Mouse (Mus musculus): ENCODE data around the gene Tor2a. TPM values are rescaled to one million over a fixed set of nuclear protein-coding genes. Genes with fewer than 3 reads are reported as not detected.

The Tor2a gene
- polyA plus RNA-seq, 1 experiment from 2014 or later, result 24.7 TPM

GRCm38 (mm10) chr2:32744272-32744982, 12.6 kb upstream of the Tor2a start:
- H3K4me1 ChIP-seq (replicated peaks), result peaks cover 6% of the 10 kb centered on the region
- H3K4me3 ChIP-seq (replicated peaks), result no peak overlapping the region
- H3K36me3 ChIP-seq (replicated peaks), result 0 out of 2 replicates have a peak, but pooled peaks cover 2% of the 10 kb centered on the region
- no peak for ATAC-seq (ENCODE audit: insufficient read depth)
- no peaks in the 10 kb centered on the region for H3K9me3 ChIP-seq (replicated peaks)
- H3K27me3 ChIP-seq, result peaks cover 21% of the 10 kb centered on the region
- 62% methylated on average over 15 of the region's 15 CpGs for WGBS (ENCODE audit: insufficient replicate concordance)
- no peak overlapping the region for H3K27ac ChIP-seq (replicated peaks)
- no peak overlapping the region for H3K9ac ChIP-seq
- no peak overlapping the region for H3K4me2 ChIP-seq

- no peaks in the 10 kb centered on the region for H3K9me3 ChIP-seq (replicated peaks)
- ATAC-seq (ENCODE audit: insufficient read depth), result no peak
- H3K27ac ChIP-seq (replicated peaks), result no peak overlapping the region
- H3K4me3 ChIP-seq (replicated peaks), result no peak overlapping the region
- no peak overlapping the region for H3K4me2 ChIP-seq
- 0 out of 2 replicates have a peak, but pooled peaks cover 2% of the 10 kb centered on the region for H3K36me3 ChIP-seq (replicated peaks)
- H3K9ac ChIP-seq, result no peak overlapping the region
- WGBS (ENCODE audit: insufficient replicate concordance), result 80% methylated on average over 16 of the region's 16 CpGs
- H3K27me3 ChIP-seq, result no peaks in the 10 kb centered on the region
- H3K4me1 ChIP-seq (replicated peaks), result peaks cover 5% of the 10 kb centered on the region; the same call in 1 of the 2 replicates
These were observed 8.0 kb upstream of the Tor2a start for GRCm38 (mm10) chr2:32749082-32749481.

- H3K9me3 ChIP-seq (replicated peaks), result no peaks in the 10 kb centered on the region
- H3K27ac ChIP-seq (replicated peaks), result no peak overlapping the region
- no peak overlapping the region for H3K9ac ChIP-seq
- no peak overlapping the region for H3K4me3 ChIP-seq (replicated peaks)
- WGBS (ENCODE audit: insufficient replicate concordance), result 66% methylated on average over 7 of the region's 7 CpGs
- no peaks in the 10 kb centered on the region for H3K27me3 ChIP-seq
- 0 out of 2 replicates have a peak, but pooled peaks cover 7% of the 10 kb centered on the region for H3K36me3 ChIP-seq (replicated peaks)
- H3K4me2 ChIP-seq, result no peak overlapping the region
- peaks cover 5% of the 10 kb centered on the region; the same call in 1 of the 2 replicates for H3K4me1 ChIP-seq (replicated peaks)
- ATAC-seq (ENCODE audit: insufficient read depth), result no peak
These were observed 6.8 kb upstream of the Tor2a start for GRCm38 (mm10) chr2:32750199-32750598.

DNA sequence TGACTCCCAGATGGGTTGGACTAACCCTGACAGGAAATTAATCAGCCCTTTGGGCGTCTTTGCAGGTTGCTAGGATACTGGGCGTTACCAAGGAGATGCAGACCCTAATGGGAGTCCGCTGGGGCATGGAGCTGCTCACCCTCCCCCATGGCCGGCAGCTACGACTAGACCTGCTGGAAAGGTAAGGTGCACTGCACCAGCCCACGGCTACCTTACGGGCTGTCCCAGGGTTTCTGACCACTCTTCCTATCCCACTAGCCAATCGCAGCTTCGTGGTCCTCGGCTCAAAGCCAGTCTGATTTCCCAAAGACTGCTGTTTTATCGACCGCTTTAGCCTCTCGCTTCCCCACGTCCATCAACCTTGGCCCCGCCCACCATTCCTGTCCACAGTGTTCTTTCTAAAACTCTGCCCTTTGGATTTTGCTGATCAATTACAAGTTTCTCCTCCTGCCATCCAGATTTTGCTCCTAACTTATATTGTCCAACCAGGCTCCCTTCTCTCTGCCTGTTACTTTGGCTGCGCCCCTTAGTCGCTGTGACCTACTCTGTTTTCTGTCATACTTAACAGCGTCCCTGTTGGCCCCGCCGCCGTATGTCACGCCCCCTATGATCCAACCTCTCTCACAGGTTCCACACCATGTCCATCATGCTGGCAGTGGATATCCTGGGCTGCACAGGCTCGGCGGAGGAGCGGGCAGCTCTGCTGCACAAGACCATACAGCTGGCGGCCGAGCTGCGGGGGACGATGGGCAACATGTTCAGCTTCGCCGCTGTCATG, 6.0 kb upstream of the Tor2a start:
- Histone ChIP-seq H3K9me3 (replicated peaks) (no peaks in the 10 kb centered on the region), H3K27me3 (no peaks in the 10 kb centered on the region), H3K36me3 (replicated peaks) (0 out of 2 replicates have a peak, but pooled peaks cover 5% of the 10 kb centered on the region), H3K4me2 (peak overlapping the region; percentile 41), H3K27ac (replicated peaks) (peak overlapping the region; percentile 48; the same call in 1 of the 2 replicates), H3K4me1 (replicated peaks) (peaks cover 5% of the 10 kb centered on the region; the same call in 1 of the 2 replicates), H3K9ac (no peak overlapping the region), H3K4me3 (replicated peaks) (peak overlapping the region; percentile 34)
- ATAC-seq (ENCODE audit: insufficient read depth), result peak; percentile 69
- WGBS (ENCODE audit: insufficient replicate concordance), result 66% methylated on average over 31 of the region's 31 CpGs

GRCm38 (mm10) chr2:32751665-32752033, 5.4 kb upstream of the Tor2a start:
- 54% methylated on average over 10 of the region's 10 CpGs for WGBS (ENCODE audit: insufficient replicate concordance)
- peak overlapping the region; percentile 34 for H3K4me3 ChIP-seq (replicated peaks)
- H3K9me3 ChIP-seq (replicated peaks), result no peaks in the 10 kb centered on the region
- H3K27ac ChIP-seq (replicated peaks), result peak overlapping the region; percentile 48; the same call in 1 of the 2 replicates
- 0 out of 2 replicates have a peak, but pooled peaks cover 5% of the 10 kb centered on the region for H3K36me3 ChIP-seq (replicated peaks)
- peak overlapping the region; percentile 41; the same call in 1 of the 2 replicates for H3K4me2 ChIP-seq
- H3K4me1 ChIP-seq (replicated peaks), result peaks cover 6% of the 10 kb centered on the region
- H3K27me3 ChIP-seq, result no peaks in the 10 kb centered on the region
- no peak for ATAC-seq (ENCODE audit: insufficient read depth)
- no peak overlapping the region for H3K9ac ChIP-seq

GRCm38 (mm10) chr2:32752181-32752580, 4.9 kb upstream of the Tor2a start:
- 0 out of 2 replicates have a peak, but pooled peaks cover 5% of the 10 kb centered on the region for H3K36me3 ChIP-seq (replicated peaks)
- no peak overlapping the region for H3K27ac ChIP-seq (replicated peaks)
- no peaks in the 10 kb centered on the region for H3K27me3 ChIP-seq
- H3K9me3 ChIP-seq (replicated peaks), result no peaks in the 10 kb centered on the region
- WGBS (ENCODE audit: insufficient replicate concordance), result 67% methylated on average over 10 of the region's 10 CpGs
- no peak; the same call in 1 of the 2 replicates for ATAC-seq (ENCODE audit: insufficient read depth)
- H3K4me2 ChIP-seq, result peak overlapping the region; percentile 41; the same call in 1 of the 2 replicates
- peaks cover 9% of the 10 kb centered on the region for H3K4me1 ChIP-seq (replicated peaks)
- no peak overlapping the region for H3K9ac ChIP-seq
- no peak overlapping the region for H3K4me3 ChIP-seq (replicated peaks)

- no peaks in the 10 kb centered on the region for H3K27me3 ChIP-seq
- no peak for ATAC-seq (ENCODE audit: insufficient read depth)
- H3K9me3 ChIP-seq (replicated peaks), result no peaks in the 10 kb centered on the region
- peaks cover 18% of the 10 kb centered on the region for H3K4me1 ChIP-seq (replicated peaks)
- H3K4me3 ChIP-seq (replicated peaks), result peak overlapping the region; percentile 71
- 36% methylated on average over 6 of the region's 6 CpGs for WGBS (ENCODE audit: insufficient replicate concordance)
- peaks cover 20% of the 10 kb centered on the region for H3K36me3 ChIP-seq (replicated peaks)
- H3K27ac ChIP-seq (replicated peaks), result no peak overlapping the region
- H3K9ac ChIP-seq, result no peak overlapping the region
- H3K4me2 ChIP-seq, result peak overlapping the region; percentile 96
These were observed 369 bp upstream of the Tor2a start for GRCm38 (mm10) chr2:32756674-32757055.

DNA sequence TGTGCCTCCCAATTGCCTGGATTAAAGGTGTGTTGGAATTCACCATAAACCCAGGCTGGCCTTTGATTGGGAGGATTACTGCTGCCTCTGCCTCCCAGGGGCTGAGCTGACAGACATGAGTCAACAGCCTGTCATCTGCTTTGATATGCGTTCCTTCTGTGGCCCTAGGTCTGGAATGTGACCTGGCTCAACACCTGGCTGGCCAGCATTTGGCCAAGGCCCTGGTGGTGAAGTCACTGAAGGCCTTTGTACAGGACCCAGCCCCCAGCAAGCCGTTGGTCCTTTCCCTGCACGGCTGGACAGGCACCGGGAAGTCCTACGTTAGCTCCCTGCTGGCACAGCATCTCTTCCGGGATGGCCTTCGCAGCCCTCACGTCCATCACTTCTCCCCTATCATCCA, 1.5 kb downstream of the Tor2a start:
- ATAC-seq (ENCODE audit: insufficient read depth), result no peak
- no peaks in the 10 kb centered on the region for H3K9me3 ChIP-seq (replicated peaks)
- peaks cover 18% of the 10 kb centered on the region for H3K4me1 ChIP-seq (replicated peaks)
- no peaks in the 10 kb centered on the region for H3K27me3 ChIP-seq
- H3K9ac ChIP-seq, result no peak overlapping the region
- H3K4me2 ChIP-seq, result no peak overlapping the region
- H3K27ac ChIP-seq (replicated peaks), result no peak overlapping the region
- no peak overlapping the region for H3K4me3 ChIP-seq (replicated peaks)
- H3K36me3 ChIP-seq (replicated peaks), result peaks cover 23% of the 10 kb centered on the region
- 75% methylated on average over 8 of the region's 8 CpGs for WGBS (ENCODE audit: insufficient replicate concordance)

- Histone ChIP-seq H3K27me3 (no peaks in the 10 kb centered on the region), H3K4me2 (no peak overlapping the region), H3K36me3 (replicated peaks) (peaks cover 23% of the 10 kb centered on the region), H3K4me3 (replicated peaks) (no peak overlapping the region), H3K27ac (replicated peaks) (no peak overlapping the region), H3K9me3 (replicated peaks) (no peaks in the 10 kb centered on the region), H3K4me1 (replicated peaks) (peaks cover 18% of the 10 kb centered on the region), H3K9ac (no peak overlapping the region)
- WGBS (ENCODE audit: insufficient replicate concordance), result 69% methylated on average over 2 of the region's 2 CpGs
- no peak for ATAC-seq (ENCODE audit: insufficient read depth)
These were observed 2.0 kb downstream of the Tor2a start for GRCm38 (mm10) chr2:32759001-32759400.

- H3K27ac ChIP-seq (replicated peaks), result no peak overlapping the region
- WGBS (ENCODE audit: insufficient replicate concordance), result 80% methylated on average over 14 of the region's 14 CpGs
- H3K9me3 ChIP-seq (replicated peaks), result no peaks in the 10 kb centered on the region
- no peak overlapping the region for H3K4me2 ChIP-seq
- H3K4me3 ChIP-seq (replicated peaks), result no peak overlapping the region
- ATAC-seq (ENCODE audit: insufficient read depth), result no peak
- H3K27me3 ChIP-seq, result no peaks in the 10 kb centered on the region
- H3K36me3 ChIP-seq (replicated peaks), result peaks cover 19% of the 10 kb centered on the region
- H3K4me1 ChIP-seq (replicated peaks), result peaks cover 18% of the 10 kb centered on the region
- no peak overlapping the region for H3K9ac ChIP-seq
These were observed 4.3 kb downstream of the Tor2a start for GRCm38 (mm10) chr2:32761361-32761760.

GRCm38 (mm10) chr2:32761859-32762258, 4.8 kb downstream of the Tor2a start:
- H3K4me1 ChIP-seq (replicated peaks), result peaks cover 19% of the 10 kb centered on the region
- no peaks in the 10 kb centered on the region for H3K9me3 ChIP-seq (replicated peaks)
- peaks cover 19% of the 10 kb centered on the region for H3K36me3 ChIP-seq (replicated peaks)
- H3K27ac ChIP-seq (replicated peaks), result no peak overlapping the region
- no peak overlapping the region for H3K4me3 ChIP-seq (replicated peaks)
- no peak for ATAC-seq (ENCODE audit: insufficient read depth)
- no peaks in the 10 kb centered on the region for H3K27me3 ChIP-seq
- no peak overlapping the region for H3K9ac ChIP-seq
- H3K4me2 ChIP-seq, result no peak overlapping the region
- 78% methylated on average over 4 of the region's 4 CpGs for WGBS (ENCODE audit: insufficient replicate concordance)

Measured in liver, embryonic 15.5 days (tissue).